Mouse (Mus musculus) CH12.LX (cell line): ENCODE data around the gene Apoc2. TPM values are rescaled to one million over a fixed set of nuclear protein-coding genes. Genes with fewer than 3 reads are reported as not detected.
"Not testable (repeated sequence)": the region's sequence is repeated elsewhere in the genome, so short reads cannot be mapped to it uniquely, and the experiment has no call there.

Experiments used
- DNase-seq: peaks from one replicate; pipeline ENCODE4 v3.0.0-alpha.2; 2013; ENCODE audit errors: extremely low read depth
- H3K27ac ChIP-seq: 2 replicates; pipeline ENCODE4 v1.5.1; 2012; ENCODE audit warnings: low read depth, mild to moderate bottlenecking, control low read depth, moderate library complexity; ENCODE audit not compliant: insufficient read depth
- H3K27me3 ChIP-seq: replicated peaks from 2 replicates; pipeline ENCODE3; 2012; ENCODE audit warnings: inconsistent platforms
- H3K36me3 ChIP-seq, 2 experiments: replicated peaks in 1 of 2; 2 replicates each; pipeline versions ENCODE3 to v1.6.1; 2012; ENCODE audit warnings: inconsistent platforms in 1 of 2, low read length in 1 of 2, mild to moderate bottlenecking in 1 of 2, mixed read lengths in 1 of 2, moderate library complexity in 1 of 2; ENCODE audit not compliant: control insufficient read depth in 1 of 2, insufficient read depth in 1 of 2
- H3K4me1 ChIP-seq, 2 experiments: 2 replicates each; pipeline ENCODE4 v1.6.1; 2012; ENCODE audit warnings: inconsistent platforms in 1 of 2, moderate library complexity in 1 of 2; ENCODE audit not compliant: insufficient read depth in 2 of 2, control insufficient read depth in 1 of 2
- H3K4me2 ChIP-seq: 2 replicates; pipeline ENCODE4 v1.6.1; 2012; ENCODE audit warnings: low read depth, mild to moderate bottlenecking, control low read depth; ENCODE audit not compliant: poor library complexity, insufficient read depth, severe bottlenecking
- H3K4me3 ChIP-seq, 3 experiments: fragments of 150-350 bp in 1 of 3; sonication (generic) in 1 of 3; replicated peaks in 1 of 3; 2 replicates each; pipeline versions ENCODE3 to v1.5.1; 2011 to 2012; ENCODE audit warnings: low read depth in 2 of 3, low read length in 2 of 3, mild to moderate bottlenecking in 2 of 3, moderate library complexity in 2 of 3, control low read depth in 1 of 3, improper control_type of control experiment in 1 of 3, inconsistent platforms in 1 of 3, mixed read lengths in 1 of 3; ENCODE audit not compliant: poor library complexity in 1 of 3
- H3K79me2 ChIP-seq: replicated peaks from 2 replicates; pipeline ENCODE4 v1.6.1; 2012; ENCODE audit warnings: mild to moderate bottlenecking, moderate library complexity; ENCODE audit not compliant: control insufficient read depth, poor library complexity, insufficient read depth, severe bottlenecking; ENCODE audit errors: extremely low read depth
- H3K9ac ChIP-seq: 2 replicates; pipeline ENCODE4 v1.6.1; 2012; ENCODE audit warnings: low read depth, mild to moderate bottlenecking, control low read depth, moderate library complexity; ENCODE audit not compliant: insufficient read depth
- H3K9me3 ChIP-seq: replicated peaks from 2 replicates; pipeline ENCODE3; 2012; ENCODE audit warnings: low read length, inconsistent platforms, mixed read lengths
- CTCF ChIP-seq, 2 experiments: IDR thresholded peaks in 1 of 2; conservative IDR thresholded peaks in 1 of 2; 2 replicates each; pipeline ENCODE4 v1.5.1; 2011 to 2012; ENCODE audit warnings: low read depth in 2 of 2, low read length in 2 of 2, improper control_type of control experiment in 1 of 2, inconsistent platforms in 1 of 2, mild to moderate bottlenecking in 1 of 2, moderate library complexity in 1 of 2
- E2F4 ChIP-seq: IDR thresholded peaks from 2 replicates; pipeline ENCODE4 v1.6.1; 2011; ENCODE audit warnings: low read depth, low read length, improper control_type of control experiment; ENCODE audit not compliant: insufficient replicate concordance
- ETS1 ChIP-seq: conservative IDR thresholded peaks from 2 replicates; pipeline ENCODE4 v1.6.1; 2012; ENCODE audit warnings: low read depth, mild to moderate bottlenecking, inconsistent platforms, low read length, improper control_type of control experiment, moderate library complexity
- GABPA ChIP-seq: IDR thresholded peaks from 2 replicates; pipeline ENCODE4 v1.6.1; 2012; ENCODE audit warnings: low read depth, low read length, improper control_type of control experiment, inconsistent platforms; ENCODE audit not compliant: insufficient replicate concordance
- JUND ChIP-seq: conservative IDR thresholded peaks from 2 replicates; pipeline ENCODE4 v1.6.1; 2011; ENCODE audit warnings: low read depth, low read length, improper control_type of control experiment
- MAX ChIP-seq: IDR thresholded peaks from 2 replicates; pipeline ENCODE4 v1.6.1; 2011; ENCODE audit warnings: low read length, improper control_type of control experiment
- MXI1 ChIP-seq: IDR thresholded peaks from 2 replicates; pipeline ENCODE4 v1.6.1; 2011; ENCODE audit warnings: mild to moderate bottlenecking, low read depth, low read length, improper control_type of control experiment
- NELFE ChIP-seq: IDR thresholded peaks from 2 replicates; pipeline ENCODE4 v1.6.1; 2011; ENCODE audit warnings: low read depth, low read length, improper control_type of control experiment
- PAX5 ChIP-seq: IDR thresholded peaks from 2 replicates; pipeline ENCODE4 v1.6.1; 2012; ENCODE audit warnings: low read length, inconsistent platforms, mixed read lengths
- UBTF ChIP-seq: IDR thresholded peaks from 2 replicates; pipeline ENCODE4 v1.6.1; 2012; ENCODE audit warnings: low read depth, mild to moderate bottlenecking, inconsistent platforms, low read length, improper control_type of control experiment, moderate library complexity
- USF1 ChIP-seq: IDR thresholded peaks from 2 replicates; pipeline ENCODE4 v1.6.1; 2014; ENCODE audit warnings: low read depth, mild to moderate bottlenecking, inconsistent platforms, low read length, improper control_type of control experiment
- USF2 ChIP-seq: conservative IDR thresholded peaks from 2 replicates; pipeline ENCODE4 v1.6.1; 2011; ENCODE audit warnings: low read depth, low read length, improper control_type of control experiment
- ZKSCAN1 ChIP-seq: IDR thresholded peaks from 2 replicates; pipeline ENCODE4 v1.6.1; 2012; ENCODE audit warnings: low read depth, inconsistent platforms, low read length, improper control_type of control experiment, borderline replicate concordance
- ZMIZ1 ChIP-seq: IDR thresholded peaks from 2 replicates; pipeline ENCODE4 v1.6.1; 2012; ENCODE audit warnings: low read depth, mild to moderate bottlenecking, inconsistent platforms, low read length, improper control_type of control experiment
- ZNF384 ChIP-seq: IDR thresholded peaks from 2 replicates; pipeline ENCODE4 v1.6.1; 2012; ENCODE audit warnings: low read depth, low read length, improper control_type of control experiment, inconsistent platforms
- dilution Hi-C: fragments of 300-500 bp; cut with MboI; formaldehyde crosslinking; loops from 2 replicates; pipeline ENCODE4 v1.14.3; 2020; ENCODE audit warnings: low sequenced_read_pairs; ENCODE audit not compliant: extremely low pct_unique_long_range_greater_than_20kb, extremely low pct_ligation_motif_present
- in situ Hi-C: fragments of 300-500 bp; cut with MboI; formaldehyde crosslinking; loops from 3 replicates; pipeline ENCODE4 v1.14.3; 2019; ENCODE audit warnings: low sequenced_read_pairs, low pct_ligation_motif_present, low pct_unique_long_range_greater_than_20kb, mixed read lengths
- polyA plus RNA-seq: library from polyadenylated mRNA; unstranded; fragments of >175 nt; gene quantifications from 2 replicates; pipeline ENCODE4 v1.2.1, GENCODE M21; 2012; ENCODE audit warnings: low read depth; ENCODE audit not compliant: insufficient read length
- total RNA-seq, 2 experiments: library from RNA; depleted of rRNA; stranded (reverse); fragments of 300-350 nt in 1 of 2; fragments of >200 nt in 1 of 2; gene quantifications; 2 replicates each; pipeline ENCODE4 v1.2.3; 2012 to 2014

Gene Apoc2
- total and polyA plus RNA-seq, 3 experiments, result not detected

GRCm38 (mm10) chr7:19688101-19688500, 10.4 kb upstream of the Apoc2 start:
- Histone ChIP-seq H3K27ac (no peak overlapping the region), H3K27me3 (no peaks in the 10 kb centered on the region), H3K9me3 (no peaks in the 10 kb centered on the region), H3K4me3 (no peak overlapping the region), H3K9ac (no peak overlapping the region), H3K36me3 (no peaks in the 10 kb centered on the region), H3K4me1 (peaks cover 0 to 18% of the 10 kb centered on the region in 2 experiments; a peak in 3 of 4 replicates), H3K79me2 (no peaks in the 10 kb centered on the region), H3K4me2 (no peak overlapping the region)
- in situ Hi-C loops (no loop called here), dilution Hi-C loops (no loop called here)
- no peak for TF ChIP-seq GABPA
- TF ChIP-seq ZKSCAN1, result no peak
- no peak for TF ChIP-seq NELFE
- no peak for TF ChIP-seq E2F4
- no peak for TF ChIP-seq UBTF
- TF ChIP-seq USF2, result no peak
- no peak for TF ChIP-seq MAX
- no peak for TF ChIP-seq MXI1
- TF ChIP-seq USF1, result no peak
- no peak for TF ChIP-seq PAX5
- TF ChIP-seq ETS1, result no peak
- TF ChIP-seq JUND, result no peak
- no peak for TF ChIP-seq CTCF (conservative IDR thresholded peaks at IDR 0.05 in 1 of 2, IDR thresholded peaks at IDR 0.05 in 1 of 2; ENCODE audit: low read depth in 2 of 2, low read length in 2 of 2)
- TF ChIP-seq ZMIZ1, result no peak
- DNase-seq, result no peak

GRCm38 (mm10) chr7:19686927-19687583, 9.3 kb upstream of the Apoc2 start:
- peaks cover 2 to 18% of the 10 kb centered on the region in 2 experiments; a peak in 3 of 4 replicates for H3K4me1 ChIP-seq
- H3K36me3 ChIP-seq, H3K27ac ChIP-seq, H3K27me3 ChIP-seq, in situ Hi-C loops, DNase-seq, dilution Hi-C loops, H3K9ac ChIP-seq, H3K79me2 ChIP-seq, H3K4me3 ChIP-seq, H3K9me3 ChIP-seq, H3K4me2 ChIP-seq: not testable (repeated sequence)
- 0 out of 2 replicates have a peak, but pooled peaks have one; percentile 18 for TF ChIP-seq ZNF384
